Mouse (Mus musculus): Measurements from ENCODE around the gene Kcng3.

DNA sequence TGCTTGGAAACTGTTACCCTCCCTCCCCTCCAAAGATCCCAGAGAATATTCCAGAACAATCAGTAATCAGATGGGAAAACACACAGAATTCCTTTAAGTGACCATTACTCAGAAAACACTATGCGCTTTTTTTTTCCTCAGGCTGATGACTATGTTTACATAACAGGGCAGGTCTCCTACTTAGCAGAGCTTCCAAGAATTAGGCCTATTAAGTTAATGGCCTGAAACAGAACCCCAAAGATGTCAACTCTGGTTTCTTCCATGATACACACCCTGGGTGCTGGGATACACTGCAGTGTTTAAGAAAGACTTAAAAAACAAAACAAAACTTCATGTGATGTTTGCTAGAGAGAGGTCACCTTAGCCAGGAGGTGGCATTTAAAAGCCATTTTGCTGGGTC lies 93.0 kb downstream of the Kcng3 start:
- no peak for TF ChIP-seq CTCF (IDR thresholded peaks at IDR 0.05; ENCODE audit: low read depth)
- no peak for TF ChIP-seq EP300 (optimal IDR thresholded peaks at IDR 0.05)
